Mouse (Mus musculus) hindbrain, embryonic 16.5 days (tissue): ENCODE results near the gene Pnrc1. TPM values are rescaled to one million over a fixed set of nuclear protein-coding genes. Genes with fewer than 3 reads are reported as not detected.

Experiments used
- ATAC-seq: fragments of 200-750 bp; cut with Nextera tagmentation; 2 replicates; pipeline ENCODE4 v1.8.0; 2017; ENCODE audit warnings: moderate TSS enrichment, moderate library complexity
- H3K27ac ChIP-seq: fragments of 300-500 bp; sonication (generic); 2 replicates; pipeline ENCODE4 v1.5.1; 2014; ENCODE audit warnings: low read depth, mild to moderate bottlenecking, control low read depth, low read length, moderate library complexity
- H3K27me3 ChIP-seq: fragments of 300-500 bp; sonication (generic); replicated peaks from 2 replicates; pipeline ENCODE4 v1.6.1; 2014; ENCODE audit warnings: low read length; ENCODE audit not compliant: control insufficient read depth, insufficient read depth
- H3K36me3 ChIP-seq: fragments of 300-500 bp; sonication (generic); 2 replicates; pipeline ENCODE4 v1.6.1; 2014; ENCODE audit warnings: mild to moderate bottlenecking, low read length, moderate library complexity, mixed read lengths; ENCODE audit not compliant: control insufficient read depth, insufficient read depth
- H3K4me1 ChIP-seq: fragments of 300-500 bp; sonication (generic); 2 replicates; pipeline ENCODE4 v1.6.1; 2014; ENCODE audit warnings: low read depth, low read length; ENCODE audit not compliant: control insufficient read depth, insufficient read depth
- H3K4me2 ChIP-seq: fragments of 300-500 bp; sonication (generic); 2 replicates; pipeline ENCODE4 v1.6.1; 2014; ENCODE audit warnings: mild to moderate bottlenecking, low read length, control low read depth, moderate library complexity
- H3K4me3 ChIP-seq: fragments of 300-500 bp; sonication (generic); 2 replicates; pipeline ENCODE4 v1.5.1; 2014; ENCODE audit warnings: mild to moderate bottlenecking, low read length, control low read depth, moderate library complexity
- H3K9ac ChIP-seq: fragments of 300-500 bp; sonication (generic); 2 replicates; pipeline ENCODE4 v1.6.1; 2014; ENCODE audit warnings: low read depth, mild to moderate bottlenecking, control low read depth, low read length, moderate library complexity
- H3K9me3 ChIP-seq: fragments of 300-500 bp; sonication (generic); 2 replicates; pipeline ENCODE4 v1.6.1; 2014; ENCODE audit warnings: mild to moderate bottlenecking, low read length, moderate library complexity; ENCODE audit not compliant: control insufficient read depth
- WGBS: fragments of 180-500 bp; shearing (Covaris S2); extraction: QIAGEN DNeasy Blood & Tissue Kit; methylation state at CpG from one replicate; pipeline ENCODE4 v1.1.7; 2014; 5-methylcytosine and 5-hydroxymethylcytosine counted together
- polyA plus RNA-seq: library from polyadenylated mRNA; unstranded; fragments of >200 nt; fragmentation: Nextera tagmentation; extraction: Ambion mirVana; gene quantifications from 2 replicates; pipeline ENCODE4 v1.2.1, GENCODE M21; 2015

The Pnrc1 gene
- polyA plus RNA-seq, 1 experiment from 2014 or later, result 44.9 TPM

- Histone ChIP-seq H3K4me1 (no peaks in the 10 kb centered on the region), H3K4me3 (no peak overlapping the region), H3K9me3 (no peaks in the 10 kb centered on the region), H3K27ac (no peak overlapping the region), H3K36me3 (no peaks in the 10 kb centered on the region), H3K4me2 (no peak overlapping the region), H3K27me3 (no peaks in the 10 kb centered on the region), H3K9ac (no peak overlapping the region)
- no peak for ATAC-seq
- 79% methylated on average over 3 of the region's 3 CpGs for WGBS
Measured at GRCm38 (mm10) chr4:33273437-33273836, 16.5 kb downstream of the Pnrc1 start.

DNA sequence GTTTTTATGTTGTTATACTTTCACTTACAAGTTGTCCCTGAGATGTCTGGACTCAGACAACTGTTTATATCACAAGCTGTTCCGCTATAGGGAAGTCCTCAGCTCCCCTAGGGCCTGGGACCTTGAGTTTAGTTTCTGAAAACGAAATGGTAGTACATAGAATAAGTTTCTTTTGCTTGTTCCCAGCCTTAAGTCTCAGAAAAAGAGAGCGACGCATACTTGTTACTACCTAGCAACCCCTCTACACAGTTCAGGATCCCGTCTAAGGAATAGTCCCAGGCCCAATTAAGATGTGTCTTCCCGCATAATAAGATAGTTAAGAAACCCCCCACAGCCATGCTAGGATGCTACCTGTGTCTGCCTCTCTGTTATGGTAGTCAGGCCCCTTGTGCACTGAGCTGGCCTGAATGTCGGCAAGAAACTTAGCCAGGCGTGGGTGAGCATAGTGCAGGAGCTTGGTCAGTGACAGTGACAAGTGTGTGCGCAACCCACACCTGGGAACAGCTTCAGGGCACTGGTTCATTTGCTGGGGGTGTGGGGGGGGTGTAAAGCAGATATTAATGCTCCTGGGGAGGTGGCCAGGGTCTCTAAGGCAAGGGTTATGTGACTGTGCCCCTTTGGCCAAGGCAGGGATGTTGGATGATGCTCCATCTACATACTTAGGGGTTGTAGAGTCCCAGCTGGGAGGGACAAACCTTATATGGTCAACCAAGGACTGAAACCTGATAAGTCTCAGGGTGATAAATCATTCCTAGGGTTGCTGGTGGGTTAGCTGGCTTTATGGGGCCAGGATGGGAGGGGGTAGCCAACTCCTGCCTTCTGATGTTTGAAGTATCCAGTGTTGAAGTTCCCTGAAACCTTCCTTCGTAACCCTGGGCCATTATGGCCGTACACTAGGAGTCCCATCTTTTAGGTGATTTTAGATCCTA, 19.3 kb downstream of the Pnrc1 start:
- Histone ChIP-seq H3K27ac (no peak overlapping the region), H3K4me1 (no peaks in the 10 kb centered on the region), H3K27me3 (no peaks in the 10 kb centered on the region), H3K36me3 (no peaks in the 10 kb centered on the region), H3K9ac (no peak overlapping the region), H3K9me3 (no peaks in the 10 kb centered on the region), H3K4me2 (no peak overlapping the region), H3K4me3 (no peak overlapping the region)
- WGBS, result 79% methylated on average over 11 of the region's 11 CpGs
- ATAC-seq, result no peak

- H3K27ac ChIP-seq, result no peak overlapping the region
- no peaks in the 10 kb centered on the region for H3K27me3 ChIP-seq
- no peaks in the 10 kb centered on the region for H3K9me3 ChIP-seq
- 92% methylated on average over 11 of the region's 11 CpGs for WGBS
- no peak overlapping the region for H3K4me3 ChIP-seq
- H3K4me2 ChIP-seq, result no peak overlapping the region
- ATAC-seq, result no peak
- no peak overlapping the region for H3K9ac ChIP-seq
- no peaks in the 10 kb centered on the region for H3K36me3 ChIP-seq
- no peaks in the 10 kb centered on the region for H3K4me1 ChIP-seq
Measured at GRCm38 (mm10) chr4:33264979-33265726, 24.8 kb downstream of the Pnrc1 start.

GRCm38 (mm10) chr4:33262897-33263296, 27.1 kb downstream of the Pnrc1 start:
- H3K9ac ChIP-seq, result no peak overlapping the region
- no peak for ATAC-seq
- H3K36me3 ChIP-seq, result no peaks in the 10 kb centered on the region
- no peaks in the 10 kb centered on the region for H3K4me1 ChIP-seq
- H3K27me3 ChIP-seq, result no peaks in the 10 kb centered on the region
- H3K4me2 ChIP-seq, result no peak overlapping the region
- H3K27ac ChIP-seq, result no peak overlapping the region
- no peak overlapping the region for H3K4me3 ChIP-seq
- H3K9me3 ChIP-seq, result no peaks in the 10 kb centered on the region
- 87% methylated on average over 1 of the region's 1 CpGs for WGBS

DNA sequence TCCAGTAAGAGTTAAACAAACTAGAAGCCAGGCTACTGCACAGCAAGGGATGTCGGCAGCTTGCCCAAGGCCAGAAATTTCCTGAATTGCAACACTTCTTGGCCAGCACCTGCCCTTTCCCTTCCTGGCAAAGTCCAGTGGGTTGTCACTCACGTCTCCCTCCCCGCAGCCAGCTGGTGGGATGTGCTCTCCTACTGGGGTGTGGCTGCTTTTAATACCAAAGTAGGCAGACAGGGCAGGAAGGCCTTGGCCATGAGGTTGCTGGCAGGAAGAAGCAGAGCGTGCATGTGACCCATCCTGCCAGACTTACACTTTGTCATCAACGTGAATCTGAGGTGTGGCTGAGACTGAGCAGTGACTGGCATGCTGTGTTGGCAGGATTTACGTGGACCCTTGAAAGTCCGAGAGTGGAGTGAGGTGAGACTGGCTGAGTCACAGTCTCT, 28.6 kb downstream of the Pnrc1 start:
- no peaks in the 10 kb centered on the region for H3K4me1 ChIP-seq
- no peaks in the 10 kb centered on the region for H3K36me3 ChIP-seq
- no peaks in the 10 kb centered on the region for H3K9me3 ChIP-seq
- H3K9ac ChIP-seq, result no peak overlapping the region
- H3K27me3 ChIP-seq, result no peaks in the 10 kb centered on the region
- H3K27ac ChIP-seq, result no peak overlapping the region
- 55% methylated on average over 7 of the region's 7 CpGs for WGBS
- no peak overlapping the region for H3K4me2 ChIP-seq
- no peak overlapping the region for H3K4me3 ChIP-seq
- ATAC-seq, result peak; percentile 77

DNA sequence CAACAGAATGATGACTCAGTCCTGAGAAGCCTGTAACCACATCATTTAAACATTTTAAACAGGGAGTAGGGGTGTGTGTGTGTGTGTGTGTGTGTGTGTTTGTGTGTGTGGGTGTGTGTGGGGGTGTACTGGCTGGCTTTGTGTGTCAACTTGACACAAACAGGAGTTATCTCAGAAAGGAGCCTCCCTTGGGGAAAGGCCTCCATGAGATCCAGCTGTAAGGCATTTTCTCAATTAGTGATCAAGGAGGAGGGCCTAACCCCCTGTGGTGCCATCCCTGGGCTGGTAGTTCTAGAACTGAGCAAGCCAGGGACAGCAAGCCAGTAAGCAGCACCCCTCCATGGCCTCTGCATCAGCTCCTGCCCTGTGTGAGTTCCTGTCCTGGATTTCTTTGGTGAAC, 29.7 kb downstream of the Pnrc1 start:
- Histone ChIP-seq H3K9me3 (no peaks in the 10 kb centered on the region), H3K4me3 (no peak overlapping the region), H3K27ac (no peak overlapping the region), H3K36me3 (no peaks in the 10 kb centered on the region), H3K27me3 (no peaks in the 10 kb centered on the region), H3K4me1 (no peaks in the 10 kb centered on the region), H3K4me2 (no peak overlapping the region), H3K9ac (no peak overlapping the region)
- no peak for ATAC-seq

DNA sequence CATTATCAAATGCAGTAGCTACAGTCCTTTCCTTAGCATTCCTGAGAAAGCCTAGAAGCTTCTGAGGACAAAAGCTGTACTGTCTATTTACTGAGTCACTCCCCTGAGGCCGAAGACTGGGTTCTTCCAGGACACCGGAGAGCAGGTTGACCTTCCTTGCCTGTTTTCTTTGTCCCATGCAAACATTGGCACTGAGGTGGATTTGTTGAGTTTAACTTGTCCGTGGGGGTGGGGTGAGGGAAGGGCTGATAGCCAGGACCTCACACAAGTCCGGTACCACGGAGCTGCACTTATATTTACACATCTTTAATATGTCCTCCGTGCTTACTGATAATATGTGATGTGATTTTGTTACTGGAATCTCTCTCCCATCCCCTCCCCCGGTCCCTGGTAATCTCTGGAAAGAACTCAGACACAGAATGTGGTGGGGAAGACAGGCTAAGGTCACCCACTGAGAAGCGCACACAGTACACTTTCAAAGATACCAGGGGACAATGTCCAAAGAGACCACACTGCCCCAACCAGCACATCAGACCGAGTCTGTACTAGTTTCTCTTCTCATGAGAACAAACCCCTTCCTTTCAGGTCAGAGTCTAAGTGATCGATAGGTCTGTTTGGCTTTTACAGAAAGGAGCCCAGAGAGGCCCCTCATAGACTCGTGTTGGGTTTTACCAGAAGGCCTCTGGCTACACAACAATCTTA, 32.5 kb downstream of the Pnrc1 start:
- H3K9me3 ChIP-seq, result no peaks in the 10 kb centered on the region
- H3K4me1 ChIP-seq, result no peaks in the 10 kb centered on the region
- ATAC-seq, result no peak
- H3K4me2 ChIP-seq, result no peak overlapping the region
- H3K27me3 ChIP-seq, result no peaks in the 10 kb centered on the region
- WGBS, result 83% methylated on average over 11 of the region's 11 CpGs
- H3K4me3 ChIP-seq, result no peak overlapping the region
- no peak overlapping the region for H3K9ac ChIP-seq
- no peaks in the 10 kb centered on the region for H3K36me3 ChIP-seq
- no peak overlapping the region for H3K27ac ChIP-seq

DNA sequence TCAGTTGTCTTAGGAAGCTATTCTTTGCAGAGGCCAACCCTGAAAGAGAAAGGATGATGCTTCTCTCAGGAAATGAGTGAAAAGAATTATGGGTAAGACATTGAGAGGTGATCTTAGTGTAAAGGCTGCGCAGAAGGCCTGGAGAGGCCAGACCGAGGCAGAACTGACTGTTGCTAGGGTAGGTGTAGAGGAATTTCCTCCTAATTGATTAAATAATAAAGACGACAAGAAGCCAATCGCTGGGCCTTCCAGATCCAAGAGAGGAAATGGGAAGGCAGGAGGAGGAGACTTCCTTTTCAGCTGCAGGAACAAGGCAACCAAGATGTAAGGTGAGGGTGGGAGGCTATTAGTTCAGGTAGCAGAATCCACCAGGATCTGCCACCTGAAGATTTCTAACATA, 35.3 kb downstream of the Pnrc1 start:
- no peak overlapping the region for H3K4me2 ChIP-seq
- 41% methylated on average over 4 of the region's 4 CpGs for WGBS
- H3K9ac ChIP-seq, result no peak overlapping the region
- H3K4me3 ChIP-seq, result no peak overlapping the region
- ATAC-seq, result no peak
- no peaks in the 10 kb centered on the region for H3K27me3 ChIP-seq
- H3K9me3 ChIP-seq, result no peaks in the 10 kb centered on the region
- no peaks in the 10 kb centered on the region for H3K36me3 ChIP-seq
- no peaks in the 10 kb centered on the region for H3K4me1 ChIP-seq
- H3K27ac ChIP-seq, result no peak overlapping the region

DNA sequence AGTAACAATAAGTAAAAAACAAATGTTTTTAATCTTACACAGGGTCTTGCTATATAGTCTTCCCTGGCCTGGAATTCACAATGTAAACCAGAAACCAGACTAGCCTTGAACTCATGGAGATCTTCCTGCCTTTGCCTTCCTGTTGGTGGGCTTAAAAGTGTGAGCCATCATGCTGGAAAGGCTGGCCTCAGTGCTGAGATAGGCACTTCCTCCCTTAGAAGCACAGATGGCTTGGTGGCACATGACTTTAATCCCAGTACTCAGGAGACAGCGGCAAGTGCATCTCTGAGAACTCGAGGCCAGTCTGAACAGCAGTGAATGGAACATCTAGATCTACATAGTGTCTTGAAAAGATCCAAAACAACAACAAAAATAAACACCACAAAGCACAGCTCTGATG, 39.1 kb downstream of the Pnrc1 start:
- 93% methylated on average over 2 of the region's 2 CpGs for WGBS
- ATAC-seq, result no peak
- H3K9ac ChIP-seq, result no peak overlapping the region
- no peak overlapping the region for H3K4me3 ChIP-seq
- no peaks in the 10 kb centered on the region for H3K27me3 ChIP-seq
- no peak overlapping the region for H3K27ac ChIP-seq
- H3K36me3 ChIP-seq, result peaks cover 2% of the 10 kb centered on the region; the same call in 1 of the 2 replicates
- H3K4me2 ChIP-seq, result no peak overlapping the region
- peaks cover 13% of the 10 kb centered on the region for H3K4me1 ChIP-seq
- H3K9me3 ChIP-seq, result no peaks in the 10 kb centered on the region
